7 mouse cellular contexts compared by ENCODE assay signal in genomic region chr13:58640330-58640729, GRCm38 (mm10). TPM values are rescaled to one million over a fixed set of nuclear protein-coding genes. Genes with fewer than 3 reads are reported as not detected.
A peak's percentile ranks its signal among the peaks of the same experiment; 100 is the strongest.
DNase-seq lines count a peak whose midpoint lies in the region; ATAC-seq and TF ChIP-seq lines count a peak whose summit lies in the region.

No protein-coding gene starts in this region.

- H3K9ac ChIP-seq in neural tube, embryonic 15.5 days (replicated peaks): no peak overlapping the region
- no peak overlapping the region for H3K9ac ChIP-seq in hindbrain, embryonic 16.5 days (ENCODE audit: low read depth, low read length)
- H3K9ac ChIP-seq in liver, embryonic 14.5 days (replicated peaks): no peak overlapping the region

- peak; percentile 52 for DNase-seq in neural tube, embryonic 10.5 days (ENCODE audit: extremely low spot score, low spot score)
- peak; percentile 25 for DNase-seq in adrenal gland, adult 2 months
- DNase-seq in liver, embryonic 14.5 days (ENCODE audit: low read depth in 3 of 3, low spot score in 3 of 3): no peak
- peak; percentile 90 for DNase-seq in right cerebral cortex, postnatal 4 days

- H3K27me3 ChIP-seq in neural tube, embryonic 15.5 days (replicated peaks): 0 out of 2 replicates have a peak, but pooled peaks cover 2% of the 10 kb centered on the region
- H3K27me3 ChIP-seq in hindbrain, embryonic 16.5 days (replicated peaks; ENCODE audit: control insufficient read depth, insufficient read depth, low read length): no peaks in the 10 kb centered on the region
- H3K27me3 ChIP-seq in liver, embryonic 14.5 days (ENCODE audit: control insufficient read depth, insufficient read depth, low read length): no peaks in the 10 kb centered on the region

- peaks cover 15% of the 10 kb centered on the region for H3K4me1 ChIP-seq in neural tube, embryonic 15.5 days
- H3K4me1 ChIP-seq in cortical plate, adult 2 months (ENCODE audit: control insufficient read depth, insufficient read depth, low read length): no peaks in the 10 kb centered on the region
- peaks cover 2% of the 10 kb centered on the region; the same call in 1 of the 2 replicates for H3K4me1 ChIP-seq in hindbrain, embryonic 16.5 days (ENCODE audit: control insufficient read depth, insufficient read depth, low read depth, low read length)
- no peaks in the 10 kb centered on the region for H3K4me1 ChIP-seq in liver, embryonic 14.5 days (replicated peaks; ENCODE audit: control insufficient read depth in 2 of 2, insufficient read depth in 2 of 2, low read length in 1 of 2)

- peak; percentile 66 for TF ChIP-seq CTCF in cortical plate, adult 2 months (IDR thresholded peaks at IDR 0.05; ENCODE audit: extremely low read depth, insufficient read depth, low read length)
- TF ChIP-seq CTCF in liver, embryonic 14.5 days (IDR thresholded peaks at IDR 0.05; ENCODE audit: low read depth): peak; percentile 62

- TF ChIP-seq EP300 in liver, embryonic 14.5 days (IDR thresholded peaks at IDR 0.05; ENCODE audit: low read depth): no peak

- H3K4me3 ChIP-seq in neural tube, embryonic 15.5 days (replicated peaks): no peak overlapping the region
- no peak overlapping the region for H3K4me3 ChIP-seq in cortical plate, adult 2 months (ENCODE audit: insufficient read depth, low read length)
- H3K4me3 ChIP-seq in hindbrain, embryonic 16.5 days (ENCODE audit: low read length): no peak overlapping the region
- H3K4me3 ChIP-seq in liver, embryonic 14.5 days (ENCODE audit: insufficient read depth in 1 of 2, low read depth in 2 of 2, low read length in 2 of 2): no peak overlapping the region

- TF ChIP-seq POLR2A in cortical plate, adult 2 months (IDR thresholded peaks at IDR 0.05; ENCODE audit: extremely low read depth, insufficient read depth, low read length): no peak

- H3K9me3 ChIP-seq in neural tube, embryonic 15.5 days (replicated peaks): no peaks in the 10 kb centered on the region
- H3K9me3 ChIP-seq in hindbrain, embryonic 16.5 days (ENCODE audit: control insufficient read depth, low read length): no peaks in the 10 kb centered on the region
- no peaks in the 10 kb centered on the region for H3K9me3 ChIP-seq in liver, embryonic 14.5 days (ENCODE audit: control insufficient read depth, low read length)

- H3K27ac ChIP-seq in neural tube, embryonic 15.5 days (replicated peaks): no peak overlapping the region
- H3K27ac ChIP-seq in cortical plate, adult 2 months (ENCODE audit: insufficient read depth, low read length): no peak overlapping the region
- H3K27ac ChIP-seq in hindbrain, embryonic 16.5 days (ENCODE audit: low read depth, low read length): no peak overlapping the region
- no peak overlapping the region for H3K27ac ChIP-seq in liver, embryonic 14.5 days

- no peak for ATAC-seq in neural tube, embryonic 15.5 days (ENCODE audit: low FRiP score)
- ATAC-seq in hindbrain, embryonic 16.5 days: peak; percentile 66; the same call in 1 of the 2 replicates
- no peak for ATAC-seq in liver, embryonic 14.5 days (ENCODE audit: insufficient read depth)

- H3K4me2 ChIP-seq in neural tube, embryonic 15.5 days: no peak overlapping the region
- no peak overlapping the region for H3K4me2 ChIP-seq in hindbrain, embryonic 16.5 days (ENCODE audit: low read length)
- no peak overlapping the region for H3K4me2 ChIP-seq in liver, embryonic 14.5 days (ENCODE audit: low read depth)

- WGBS in neural tube, embryonic 15.5 days: 11% methylated on average over 6 of the region's 6 CpGs
- 9% methylated on average over 6 of the region's 6 CpGs for whole genome bisulfite sequencing in hindbrain, embryonic 16.5 days
- 12% methylated on average over 6 of the region's 6 CpGs for WGBS in liver, embryonic 14.5 days (ENCODE audit: insufficient replicate concordance)

- H3K36me3 ChIP-seq in neural tube, embryonic 15.5 days: no peaks in the 10 kb centered on the region
- no peaks in the 10 kb centered on the region for H3K36me3 ChIP-seq in hindbrain, embryonic 16.5 days (ENCODE audit: control insufficient read depth, insufficient read depth, low read length)
- no peaks in the 10 kb centered on the region for H3K36me3 ChIP-seq in liver, embryonic 14.5 days (replicated peaks; ENCODE audit: control insufficient read depth, insufficient read depth, low read depth)

RNA-seq across cellular contexts. Expression of gene Slc28a3, which starts 29.7 kb away (rescaled TPM):
- 0.10 TPM in 1 of 2 replicates, not detected in the other for polyA plus RNA-seq in neural tube, embryonic 15.5 days (2015; fragmentation: Nextera tagmentation; extraction: Ambion mirVana)
- total RNA-seq in adrenal gland, adult 2 months (2021): not detected
- 0.02 TPM in 1 of 2 replicates, not detected in the other for polyA plus RNA-seq in adrenal gland, adult 2 months (2012; rRNA removed)
- polyA plus RNA-seq in cortical plate, adult 2 months (2012; rRNA removed): not detected in 2 replicates
- 0.25 TPM in 2 replicates for polyA plus RNA-seq in hindbrain, embryonic 16.5 days (2015; fragmentation: Nextera tagmentation; extraction: Ambion mirVana)
- 0.01 TPM in 1 of 2 replicates, not detected in the other for polyA plus RNA-seq in liver, embryonic 14.5 days (2012; rRNA removed)
- not detected in 2 replicates for polyA plus RNA-seq in liver, embryonic 14.5 days (2014; fragmentation: Nextera tagmentation; extraction: Ambion mirVana)

Comparison
In these comparisons a context has a peak if more than half of its experiments do, and no peak if none do; other contexts are left out.
1. DNase-seq: peak in neural tube, embryonic 10.5 days (single experiment), adrenal gland, adult 2 months (single experiment) and right cerebral cortex, postnatal 4 days (single experiment); none in liver, embryonic 14.5 days (0 of 3).